ENCODE assay signal across 8 mouse cellular contexts in genomic region chr5:122526405-122526804, GRCm38 (mm10). TPM values are rescaled to one million over a fixed set of nuclear protein-coding genes. Genes with fewer than 3 reads are reported as not detected.
A peak's percentile ranks its signal among the peaks of the same experiment; 100 is the strongest.
DNase-seq lines count a peak whose midpoint lies in the region; ATAC-seq and TF ChIP-seq lines count a peak whose summit lies in the region.

No protein-coding gene starts in this region.

- H3K79me2 ChIP-seq in liver, adult 2 months (ENCODE audit: control insufficient read depth, insufficient read depth, low read length): no peaks in the 10 kb centered on the region

- H3K9me3 ChIP-seq in liver, embryonic 12.5 days (replicated peaks): no peaks in the 10 kb centered on the region
- no peaks in the 10 kb centered on the region for H3K9me3 ChIP-seq in heart, embryonic 16.5 days (replicated peaks; ENCODE audit: control insufficient read depth, low read length)
- H3K9me3 ChIP-seq in limb, embryonic 10.5 days (replicated peaks): no peaks in the 10 kb centered on the region

- DNase-seq in cerebellum, postnatal 14 days: peak; percentile 58 to 66
- no peak for DNase-seq in cerebellum, adult 11 months
- DNase-seq in liver, adult 2 months (ENCODE audit: extremely low read depth, low read depth, low spot score): no peak
- no peak for DNase-seq in limb, embryonic 10.5 days (ENCODE audit: low spot score)
- no peak for DNase-seq in thymus, postnatal 25 days
- no peak for DNase-seq in natural killer cell, adult 2 months (ENCODE audit: low spot score in 2 of 2)

- no peak for TF ChIP-seq POLR2A in liver, adult 2 months (IDR thresholded peaks at IDR 0.05; ENCODE audit: extremely low read depth, insufficient read depth, low read length)

- TF ChIP-seq CTCF in liver, adult 2 months (IDR thresholded peaks at IDR 0.05; ENCODE audit: low read depth, low read length): no peak

- no peak overlapping the region for H3K4me3 ChIP-seq in liver, adult 2 months (ENCODE audit: insufficient read depth, low read depth, low read length)
- no peak overlapping the region for H3K4me3 ChIP-seq in liver, embryonic 12.5 days
- no peak overlapping the region for H3K4me3 ChIP-seq in heart, embryonic 16.5 days (ENCODE audit: low read length)
- H3K4me3 ChIP-seq in limb, embryonic 10.5 days: no peak overlapping the region

- H3K27ac ChIP-seq in liver, adult 2 months (replicated peaks; ENCODE audit: insufficient read depth, low read depth, low read length): peak overlapping the region; percentile 83
- no peak overlapping the region; the same call in 1 of the 2 replicates for H3K27ac ChIP-seq in liver, embryonic 12.5 days
- H3K27ac ChIP-seq in heart, embryonic 16.5 days (ENCODE audit: low read length): peak overlapping the region; percentile 84
- peak overlapping the region; percentile 72; the same call in 1 of the 2 replicates for H3K27ac ChIP-seq in limb, embryonic 10.5 days

- WGBS in liver, adult 2 months: 36% methylated on average over 9 of the region's 9 CpGs
- 81% methylated on average over 9 of the region's 9 CpGs for WGBS in liver, embryonic 12.5 days (ENCODE audit: insufficient replicate concordance)
- 87% methylated on average over 9 of the region's 9 CpGs for WGBS in heart, embryonic 16.5 days
- WGBS in limb, embryonic 10.5 days: 95% methylated on average over 9 of the region's 9 CpGs

- ATAC-seq in liver, embryonic 12.5 days: no peak
- no peak for ATAC-seq in heart, embryonic 16.5 days (replicated peaks; ENCODE audit: extremely low read depth, insufficient read depth, low FRiP score)

- no peaks in the 10 kb centered on the region for H3K27me3 ChIP-seq in liver, adult 2 months (ENCODE audit: control insufficient read depth, insufficient read depth, low read length)
- 0 out of 2 replicates have a peak, but pooled peaks cover 6% of the 10 kb centered on the region for H3K27me3 ChIP-seq in liver, embryonic 12.5 days (replicated peaks)
- no peaks in the 10 kb centered on the region for H3K27me3 ChIP-seq in heart, embryonic 16.5 days (ENCODE audit: control insufficient read depth, insufficient read depth, low read length)
- no peaks in the 10 kb centered on the region for H3K27me3 ChIP-seq in limb, embryonic 10.5 days (ENCODE audit: low read depth, poor library complexity, severe bottlenecking)

- no peak overlapping the region for H3K4me2 ChIP-seq in liver, embryonic 12.5 days
- no peak overlapping the region for H3K4me2 ChIP-seq in heart, embryonic 16.5 days (ENCODE audit: low read depth, low read length)

- peaks cover 46% of the 10 kb centered on the region for H3K4me1 ChIP-seq in liver, adult 2 months (ENCODE audit: control insufficient read depth, insufficient read depth, low read length)
- H3K4me1 ChIP-seq in liver, embryonic 12.5 days: peaks cover 29% of the 10 kb centered on the region
- peaks cover 67% of the 10 kb centered on the region for H3K4me1 ChIP-seq in heart, embryonic 16.5 days (ENCODE audit: control insufficient read depth, insufficient read depth, low read length)
- peaks cover 36% of the 10 kb centered on the region for H3K4me1 ChIP-seq in limb, embryonic 10.5 days

- no peaks in the 10 kb centered on the region for H3K36me3 ChIP-seq in liver, adult 2 months (ENCODE audit: control insufficient read depth, insufficient read depth, low read length)
- no peaks in the 10 kb centered on the region for H3K36me3 ChIP-seq in liver, embryonic 12.5 days
- H3K36me3 ChIP-seq in heart, embryonic 16.5 days (ENCODE audit: control insufficient read depth, insufficient read depth): no peaks in the 10 kb centered on the region
- peaks cover 9% of the 10 kb centered on the region for H3K36me3 ChIP-seq in limb, embryonic 10.5 days

- H3K9ac ChIP-seq in liver, adult 2 months (ENCODE audit: low read depth, low read length): peak overlapping the region; percentile 19; the same call in 1 of the 2 replicates
- no peak overlapping the region for H3K9ac ChIP-seq in liver, embryonic 12.5 days
- 0 out of 2 replicates have a peak overlapping the region, but pooled peaks have one; percentile 22 for H3K9ac ChIP-seq in heart, embryonic 16.5 days (ENCODE audit: low read length)

RNA-seq across cellular contexts. Expression of gene Atp2a2, which starts 24.4 kb away (rescaled TPM):
- total RNA-seq in liver, adult 2 months (2014; rRNA removed): 44.6 and 65.4 TPM in 2 replicates
- polyA plus RNA-seq in liver, adult 2 months (2012; rRNA removed): 46.0 and 50.5 TPM in 2 replicates
- 44.2 and 45.7 TPM in 2 replicates for polyA plus RNA-seq in liver, embryonic 12.5 days (2016; fragmentation: Nextera tagmentation; extraction: Ambion mirVana)
- 306 and 316 TPM in 2 replicates for polyA plus RNA-seq in heart, embryonic 16.5 days (2015; fragmentation: Nextera tagmentation; extraction: Ambion mirVana)
- polyA plus RNA-seq in limb, embryonic 10.5 days (2016; fragmentation: Nextera tagmentation; extraction: Ambion mirVana): 39.0 and 42.9 TPM in 2 replicates

Comparison
In these comparisons a context has a peak if more than half of its experiments do, and no peak if none do; other contexts are left out.
1. DNase-seq: peak in cerebellum, postnatal 14 days (2 of 2); none in cerebellum, adult 11 months (single experiment), liver, adult 2 months (single experiment), limb, embryonic 10.5 days (single experiment), thymus, postnatal 25 days (single experiment) and natural killer cell, adult 2 months (0 of 2).